Mouse (Mus musculus) midbrain, postnatal 0 days (tissue): Measurements from ENCODE around the gene Cntn4. TPM values are rescaled to one million over a fixed set of nuclear protein-coding genes. Genes with fewer than 3 reads are reported as not detected.

Experiments used
- ATAC-seq: fragments of 200-750 bp; cut with Nextera tagmentation; 2 replicates; pipeline ENCODE4 v1.8.0; 2017; ENCODE audit warnings: moderate number of reproducible peaks, mild to moderate bottlenecking, moderate TSS enrichment, moderate library complexity; ENCODE audit not compliant: low FRiP score
- DNase-seq: peaks from one replicate; pipeline ENCODE4 v3.0.0-alpha.2; 2015; ENCODE audit warnings: low spot score
- H3K27ac ChIP-seq: fragments of 300-500 bp; sonication (generic); 2 replicates; pipeline ENCODE4 v1.5.1; 2014; ENCODE audit warnings: low read depth, mild to moderate bottlenecking, low read length, mixed read lengths
- H3K27me3 ChIP-seq: fragments of 300-500 bp; sonication (generic); 2 replicates; pipeline ENCODE4 v1.6.1; 2014; ENCODE audit warnings: low read length, control low read depth, mixed read lengths; ENCODE audit not compliant: insufficient read depth
- H3K36me3 ChIP-seq: fragments of 300-500 bp; sonication (generic); 2 replicates; pipeline ENCODE4 v1.6.1; 2014; ENCODE audit warnings: low read length, control low read depth, mixed read lengths; ENCODE audit not compliant: insufficient read depth
- H3K4me1 ChIP-seq: fragments of 300-500 bp; sonication (generic); 2 replicates; pipeline ENCODE4 v1.6.1; 2014; ENCODE audit warnings: mild to moderate bottlenecking, control low read depth, antibody characterized with exemption, low read length, mixed read lengths; ENCODE audit not compliant: insufficient read depth
- H3K4me2 ChIP-seq: fragments of 300-500 bp; sonication (generic); 2 replicates; pipeline ENCODE4 v1.6.1; 2014; ENCODE audit warnings: low read depth, mild to moderate bottlenecking, low read length, mixed read lengths; ENCODE audit not compliant: poor library complexity, severe bottlenecking
- H3K4me3 ChIP-seq: fragments of 300-500 bp; sonication (generic); 2 replicates; pipeline ENCODE4 v1.5.1; 2014; ENCODE audit warnings: low read depth, mild to moderate bottlenecking, low read length, moderate library complexity
- H3K9ac ChIP-seq: fragments of 300-500 bp; sonication (generic); replicated peaks from 2 replicates; pipeline ENCODE4 v1.6.1; 2014; ENCODE audit warnings: mild to moderate bottlenecking, low read length, moderate library complexity, mixed read lengths; ENCODE audit not compliant: poor library complexity, severe bottlenecking
- H3K9me3 ChIP-seq: fragments of 300-500 bp; sonication (generic); 2 replicates; pipeline ENCODE4 v1.6.1; 2016; ENCODE audit warnings: low read length, control low read depth
- CTCF ChIP-seq: IDR thresholded peaks from 2 replicates; pipeline ENCODE4 v1.5.1; 2016; ENCODE audit warnings: antibody characterized with exemption, mild to moderate bottlenecking
- WGBS: fragments of 180-500 bp; shearing (Covaris S2); extraction: QIAGEN DNeasy Blood & Tissue Kit; methylation state at CpG from one replicate; pipeline ENCODE4 v1.1.7; 2014; 5-methylcytosine and 5-hydroxymethylcytosine counted together
- polyA plus RNA-seq: library from polyadenylated mRNA; unstranded; fragments of >200 nt; fragmentation: Nextera tagmentation; extraction: Ambion mirVana; gene quantifications from 2 replicates; pipeline ENCODE4 v1.2.1, GENCODE M21; 2015
- total RNA-seq: library from RNA; depleted of rRNA; stranded (reverse); fragments of >200 nt; gene quantifications from 2 replicates; pipeline ENCODE4 v1.2.3, GENCODE M21; 2014

Gene Cntn4
- total and polyA plus RNA-seq, 2 experiments from 2014 or later: 22.3 to 28.5 TPM

GRCm38 (mm10) chr6:106266304-106266703 is 588.8 kb downstream of the Cntn4 start:
- no peaks in the 10 kb centered on the region for H3K27me3 ChIP-seq
- H3K27ac ChIP-seq: no peak overlapping the region
- 70% methylated on average over 2 of the region's 2 CpGs for WGBS
- no peaks in the 10 kb centered on the region for H3K36me3 ChIP-seq
- H3K4me1 ChIP-seq: no peaks in the 10 kb centered on the region
- no peak for DNase-seq
- H3K9me3 ChIP-seq: no peaks in the 10 kb centered on the region
- TF ChIP-seq CTCF: no peak
- H3K4me2 ChIP-seq: no peak overlapping the region
- ATAC-seq: no peak
- H3K9ac ChIP-seq: no peak overlapping the region
- H3K4me3 ChIP-seq: no peak overlapping the region

DNA sequence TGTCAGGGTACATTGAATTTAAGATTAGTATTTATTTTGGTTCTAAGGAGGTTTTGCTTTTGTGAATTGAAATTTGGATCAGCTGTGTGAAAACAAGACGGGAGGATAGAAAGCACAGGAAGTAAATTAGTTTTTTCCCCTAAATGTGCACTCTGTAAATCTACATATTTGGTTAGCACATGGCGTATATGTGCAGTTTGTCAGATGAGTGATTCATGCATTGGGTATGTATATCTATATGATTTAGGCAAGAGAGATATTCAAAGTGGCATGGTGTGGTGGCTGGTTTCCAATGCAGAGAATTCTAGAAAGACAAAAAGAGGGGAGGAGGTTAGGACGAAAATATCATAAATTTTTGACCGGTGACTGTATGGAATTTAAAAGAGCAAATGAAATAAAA is 591.3 kb downstream of the Cntn4 start:
- no peaks in the 10 kb centered on the region for H3K9me3 ChIP-seq
- no peaks in the 10 kb centered on the region for H3K4me1 ChIP-seq
- TF ChIP-seq CTCF: no peak
- H3K36me3 ChIP-seq: no peaks in the 10 kb centered on the region
- H3K4me3 ChIP-seq: no peak overlapping the region
- ATAC-seq (no peak), DNase-seq (no peak)
- WGBS: 87% methylated on average over 4 of the region's 4 CpGs
- no peak overlapping the region for H3K9ac ChIP-seq
- H3K27ac ChIP-seq: no peak overlapping the region
- no peaks in the 10 kb centered on the region for H3K27me3 ChIP-seq
- H3K4me2 ChIP-seq: no peak overlapping the region

GRCm38 (mm10) chr6:106277139-106277538 is 599.7 kb downstream of the Cntn4 start:
- Histone ChIP-seq H3K36me3 (no peaks in the 10 kb centered on the region), H3K27me3 (no peaks in the 10 kb centered on the region), H3K4me3 (no peak overlapping the region), H3K27ac (no peak overlapping the region), H3K4me1 (no peaks in the 10 kb centered on the region), H3K9me3 (no peaks in the 10 kb centered on the region), H3K9ac (no peak overlapping the region), H3K4me2 (no peak overlapping the region)
- WGBS: 76% methylated on average over 2 of the region's 2 CpGs
- no peak for TF ChIP-seq CTCF
- no peak for DNase-seq
- no peak for ATAC-seq

GRCm38 (mm10) chr6:106281621-106282020 is 604.2 kb downstream of the Cntn4 start:
- TF ChIP-seq CTCF: no peak
- no peak overlapping the region for H3K9ac ChIP-seq
- no peak for ATAC-seq
- H3K4me3 ChIP-seq: no peak overlapping the region
- H3K4me1 ChIP-seq: no peaks in the 10 kb centered on the region
- no peaks in the 10 kb centered on the region for H3K9me3 ChIP-seq
- 89% methylated on average over 6 of the region's 6 CpGs for WGBS
- DNase-seq: no peak
- H3K4me2 ChIP-seq: no peak overlapping the region
- H3K36me3 ChIP-seq: no peaks in the 10 kb centered on the region
- no peak overlapping the region for H3K27ac ChIP-seq
- H3K27me3 ChIP-seq: no peaks in the 10 kb centered on the region

DNA sequence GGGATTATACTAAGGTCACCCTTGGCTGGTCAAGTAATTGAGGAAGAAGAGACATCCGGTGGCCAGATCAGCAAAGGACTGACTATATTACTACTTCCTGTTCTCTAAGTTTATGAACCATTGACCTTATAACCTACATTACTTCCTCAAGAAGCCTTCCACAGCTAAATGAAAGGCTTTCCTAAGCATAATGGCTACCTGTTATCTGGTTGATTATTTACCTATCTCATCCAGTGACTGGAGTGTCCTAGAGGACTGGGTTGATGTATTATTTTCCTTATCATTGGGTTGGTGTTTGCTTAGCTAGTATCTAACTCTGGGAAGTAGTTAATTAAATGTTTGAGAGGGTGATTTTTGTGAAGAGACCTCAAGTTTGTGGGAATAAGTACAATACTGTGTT is 606.4 kb downstream of the Cntn4 start:
- Histone ChIP-seq H3K4me3 (no peak overlapping the region), H3K4me2 (no peak overlapping the region), H3K27me3 (no peaks in the 10 kb centered on the region), H3K4me1 (no peaks in the 10 kb centered on the region), H3K36me3 (no peaks in the 10 kb centered on the region), H3K9ac (no peak overlapping the region), H3K27ac (no peak overlapping the region), H3K9me3 (no peaks in the 10 kb centered on the region)
- ATAC-seq (no peak), DNase-seq (no peak)
- no peak for TF ChIP-seq CTCF
- WGBS: 59% methylated on average over 1 of the region's 1 CpGs

DNA sequence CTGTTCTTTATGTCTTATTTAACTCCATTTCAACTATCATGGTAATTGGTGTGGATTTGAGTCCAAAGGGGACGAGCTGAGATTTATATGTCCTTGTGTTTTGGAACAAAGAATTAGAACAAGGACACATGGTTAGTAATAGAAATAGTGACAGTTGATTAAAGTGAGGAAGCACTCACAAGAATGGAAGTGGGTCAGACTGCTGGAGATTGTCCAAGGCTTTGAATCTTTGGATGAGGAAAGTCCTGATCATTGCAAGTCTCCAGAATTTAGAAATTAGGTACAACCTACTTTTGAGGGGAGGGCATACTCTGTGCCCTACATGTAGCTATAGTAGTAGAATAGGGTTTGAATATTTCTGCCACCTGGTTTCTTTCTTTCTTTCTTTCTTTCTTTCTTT is 622.0 kb downstream of the Cntn4 start:
- no peak for TF ChIP-seq CTCF
- Histone ChIP-seq H3K4me2 (no peak overlapping the region), H3K4me3 (no peak overlapping the region), H3K27ac (no peak overlapping the region), H3K4me1 (no peaks in the 10 kb centered on the region), H3K27me3 (no peaks in the 10 kb centered on the region), H3K9me3 (no peaks in the 10 kb centered on the region), H3K9ac (no peak overlapping the region), H3K36me3 (no peaks in the 10 kb centered on the region)
- 58% methylated on average over 1 of the region's 1 CpGs for WGBS
- DNase-seq: no peak
- ATAC-seq: no peak
